In genomic region chr9:15600156-15600858, GRCm38 (mm10) we compare ENCODE assay signal across 14 mouse cellular contexts. TPM values are rescaled to one million over a fixed set of nuclear protein-coding genes. Genes with fewer than 3 reads are reported as not detected.
DNase-seq lines count a peak whose midpoint lies in the region; ATAC-seq and TF ChIP-seq lines count a peak whose summit lies in the region.
"Had no signal": no experiment of that assay in that cellular context is flagged by ENCODE, and none has a peak within 500 bp of the region (broad histone marks: within the 10 kb centered on the region; RNA-seq: fewer than 3 reads in every experiment).

No protein-coding gene starts in this region.

- peaks cover 5% of the 10 kb centered on the region; the same call in 1 of the 2 replicates for H3K4me1 ChIP-seq in kidney, embryonic 15.5 days
- no peaks in the 10 kb centered on the region for H3K4me1 ChIP-seq in midbrain, embryonic 14.5 days (ENCODE audit: control insufficient read depth, insufficient read depth, low read length)
- H3K4me1 ChIP-seq in midbrain, embryonic 15.5 days, result no peaks in the 10 kb centered on the region
- H3K4me1 ChIP-seq: lung, embryonic 15.5 days; stomach, embryonic 15.5 days had no signal

- no peak for TF ChIP-seq CTCF in gastrocnemius, adult 2 months (IDR thresholded peaks at IDR 0.05)

- H3K4me2 ChIP-seq in kidney, embryonic 15.5 days, result no peak overlapping the region
- H3K4me2 ChIP-seq in midbrain, embryonic 14.5 days (ENCODE audit: low read length), result no peak overlapping the region
- no peak overlapping the region for H3K4me2 ChIP-seq in midbrain, embryonic 15.5 days
- H3K4me2 ChIP-seq: lung, embryonic 15.5 days; stomach, embryonic 15.5 days had no signal

- no peak overlapping the region for H3K9ac ChIP-seq in kidney, embryonic 15.5 days
- no peak overlapping the region for H3K9ac ChIP-seq in midbrain, embryonic 14.5 days (replicated peaks; ENCODE audit: low read length)
- H3K9ac ChIP-seq in midbrain, embryonic 15.5 days, result no peak overlapping the region
- H3K9ac ChIP-seq: lung, embryonic 15.5 days; stomach, embryonic 15.5 days had no signal

- no peak overlapping the region for H3K4me3 ChIP-seq in gastrocnemius, adult 2 months
- no peak overlapping the region for H3K4me3 ChIP-seq in kidney, embryonic 15.5 days (replicated peaks)
- no peak overlapping the region for H3K4me3 ChIP-seq in midbrain, embryonic 14.5 days (replicated peaks; ENCODE audit: low read depth, low read length)
- no peak overlapping the region for H3K4me3 ChIP-seq in midbrain, embryonic 15.5 days
- H3K4me3 ChIP-seq: lung, embryonic 15.5 days; stomach, embryonic 15.5 days had no signal

- intact Hi-C loops in gastrocnemius, adult 2 months (cut with DNase I), result no loop called here

- WGBS in kidney, embryonic 15.5 days, result 52% methylated on average over 6 of the region's 6 CpGs
- WGBS in midbrain, embryonic 14.5 days, result 74% methylated on average over 6 of the region's 6 CpGs
- WGBS in midbrain, embryonic 15.5 days, result 74% methylated on average over 6 of the region's 6 CpGs

- no peaks in the 10 kb centered on the region for H3K36me3 ChIP-seq in kidney, embryonic 15.5 days
- no peaks in the 10 kb centered on the region for H3K36me3 ChIP-seq in midbrain, embryonic 14.5 days (ENCODE audit: control insufficient read depth, insufficient read depth, low read length)
- no peaks in the 10 kb centered on the region for H3K36me3 ChIP-seq in midbrain, embryonic 15.5 days (replicated peaks)
- H3K36me3 ChIP-seq: lung, embryonic 15.5 days; stomach, embryonic 15.5 days had no signal

- peak; percentile 52; the same call in 1 of the 2 replicates for ATAC-seq in kidney, embryonic 15.5 days (replicated peaks; ENCODE audit: low FRiP score)
- no peak for ATAC-seq in midbrain, embryonic 14.5 days (ENCODE audit: low FRiP score, low TSS enrichment)
- no peak for ATAC-seq in midbrain, embryonic 15.5 days (replicated peaks)
- ATAC-seq in erythroblast, adult 5-6 weeks (replicated peaks; ENCODE audit: low FRiP score, poor library complexity, severe bottlenecking), result no peak
- ATAC-seq: Patski had no signal

- DNase-seq in gastrocnemius, adult 2 months, result no peak
- no peak for DNase-seq in gastrocnemius, adult 18-20 months (ENCODE audit: low spot score)
- no peak for DNase-seq in kidney, postnatal 4 days
- peak; percentile 22 for DNase-seq in midbrain, embryonic 14.5 days
- peak; percentile 7 to 25 for DNase-seq in kidney, postnatal 36 days
- DNase-seq: adrenal gland, postnatal 14 days; gastrocnemius, postnatal 14 days had no signal

- no peaks in the 10 kb centered on the region for H3K9me3 ChIP-seq in kidney, embryonic 15.5 days (replicated peaks)
- no peaks in the 10 kb centered on the region for H3K9me3 ChIP-seq in midbrain, embryonic 14.5 days (ENCODE audit: control insufficient read depth, low read length)
- no peaks in the 10 kb centered on the region for H3K9me3 ChIP-seq in midbrain, embryonic 15.5 days
- H3K9me3 ChIP-seq: lung, embryonic 15.5 days; stomach, embryonic 15.5 days had no signal

- peak overlapping the region; percentile 16; the same call in 1 of the 2 replicates for H3K27ac ChIP-seq in gastrocnemius, adult 2 months
- H3K27ac ChIP-seq in kidney, embryonic 15.5 days, result peak overlapping the region; percentile 68
- H3K27ac ChIP-seq in midbrain, embryonic 14.5 days (replicated peaks; ENCODE audit: low read depth, low read length), result no peak overlapping the region
- H3K27ac ChIP-seq in midbrain, embryonic 15.5 days, result no peak overlapping the region
- H3K27ac ChIP-seq: lung, embryonic 15.5 days; stomach, embryonic 15.5 days had no signal

- no peaks in the 10 kb centered on the region for H3K27me3 ChIP-seq in kidney, embryonic 15.5 days
- no peaks in the 10 kb centered on the region for H3K27me3 ChIP-seq in midbrain, embryonic 14.5 days (ENCODE audit: control insufficient read depth, insufficient read depth, low read length)
- H3K27me3 ChIP-seq in midbrain, embryonic 15.5 days (replicated peaks), result no peaks in the 10 kb centered on the region
- H3K27me3 ChIP-seq: lung, embryonic 15.5 days; stomach, embryonic 15.5 days had no signal

RNA-seq across cellular contexts. Expression of gene Deup1, which starts 27.4 kb away (rescaled TPM):
- not detected for total RNA-seq in gastrocnemius, adult 2 months (2021)
- not detected for total RNA-seq in gastrocnemius, adult 18-20 months (2021)
- 0.64 and 0.68 TPM in 2 replicates for polyA plus RNA-seq in kidney, embryonic 15.5 days (2015; fragmentation: Nextera tagmentation; extraction: Ambion mirVana)
- 0.67 and 0.75 TPM in 2 replicates for polyA plus RNA-seq in midbrain, embryonic 14.5 days (2014; fragmentation: Nextera tagmentation; extraction: Ambion mirVana)
- polyA plus RNA-seq in midbrain, embryonic 15.5 days (2015; fragmentation: Nextera tagmentation; extraction: Ambion mirVana), result 1.9 and 2.5 TPM in 2 replicates
- total RNA-seq in erythroblast, adult 5-6 weeks (2015; ENCODE audit: low replicate concordance), result not detected in 2 replicates
- 0.28 TPM in 1 of 2 replicates, not detected in the other for total RNA-seq in erythroblast, adult 5-6 weeks (2017; ENCODE audit: low replicate concordance)
- total RNA-seq: hematopoietic stem cell, adult 5-6 weeks had no signal
- polyA plus RNA-seq: Patski had no signal

Comparison
In these comparisons a context has a peak if more than half of its experiments do, and no peak if none do; other contexts are left out.
1. DNase-seq: peak in midbrain, embryonic 14.5 days (single experiment) and kidney, postnatal 36 days (2 of 2); none in gastrocnemius, adult 2 months (single experiment), gastrocnemius, adult 18-20 months (single experiment) and kidney, postnatal 4 days (0 of 2).
2. H3K27ac ChIP-seq: peak in gastrocnemius, adult 2 months (single experiment) and kidney, embryonic 15.5 days (single experiment); none in midbrain, embryonic 14.5 days (single experiment) and midbrain, embryonic 15.5 days (single experiment).